19 mouse cellular contexts compared by ENCODE assay signal in genomic region chr3:30019411-30019810, GRCm38 (mm10).
DNase-seq lines count a peak whose midpoint lies in the region; ATAC-seq and TF ChIP-seq lines count a peak whose summit lies in the region.
"Had no signal": no experiment of that assay in that cellular context is flagged by ENCODE, and none has a peak within 500 bp of the region (broad histone marks: within the 10 kb centered on the region; RNA-seq: fewer than 3 reads in every experiment).

No protein-coding gene starts in this region.

- H3K4me3 ChIP-seq in kidney, embryonic 15.5 days (replicated peaks), result no peak overlapping the region
- H3K4me3 ChIP-seq in brown adipose tissue, adult 24 weeks (ENCODE audit: insufficient read depth, low read depth, low read length), result 0 out of 2 replicates have a peak overlapping the region, but pooled peaks have one; percentile 18
- H3K4me3 ChIP-seq in intestine, postnatal 0 days (ENCODE audit: low read depth, low read length), result no peak overlapping the region
- H3K4me3 ChIP-seq in forebrain, embryonic 11.5 days (ENCODE audit: low read depth, low read length), result no peak overlapping the region
- H3K4me3 ChIP-seq: forebrain, embryonic 10.5 days; hindbrain, embryonic 15.5 days; midbrain, embryonic 15.5 days had no signal

- H3K9ac ChIP-seq in kidney, embryonic 15.5 days, result no peak overlapping the region
- H3K9ac ChIP-seq in intestine, postnatal 0 days (ENCODE audit: low read depth, low read length), result no peak overlapping the region
- H3K9ac ChIP-seq in forebrain, embryonic 11.5 days (ENCODE audit: low read length), result no peak overlapping the region
- H3K9ac ChIP-seq: hindbrain, embryonic 15.5 days; midbrain, embryonic 15.5 days had no signal

- 72% methylated on average over 8 of the region's 8 CpGs for WGBS in kidney, embryonic 15.5 days
- 53% methylated on average over 8 of the region's 8 CpGs for WGBS in intestine, postnatal 0 days
- 80% methylated on average over 8 of the region's 8 CpGs for WGBS in forebrain, embryonic 11.5 days

- TF ChIP-seq CTCF in intestine, postnatal 0 days (IDR thresholded peaks at IDR 0.05; ENCODE audit: low read depth), result no peak

- no peak for ATAC-seq in kidney, embryonic 15.5 days (replicated peaks; ENCODE audit: low FRiP score)
- peak; percentile 64 for ATAC-seq in intestine, postnatal 0 days
- no peak for ATAC-seq in forebrain, embryonic 11.5 days (replicated peaks; ENCODE audit: low FRiP score)
- ATAC-seq: midbrain, embryonic 15.5 days had no signal

- DNase-seq in kidney, postnatal 14 days, result no peak
- peak; percentile 74 for DNase-seq in lung, postnatal 25 days (ENCODE audit: low spot score)
- no peak for DNase-seq in left cerebral cortex, postnatal 25 days (ENCODE audit: low spot score in 2 of 2)
- no peak for DNase-seq in MN1 (ENCODE audit: low spot score)
- DNase-seq in forebrain, embryonic 11.5 days (ENCODE audit: low spot score), result no peak
- DNase-seq: adrenal gland, postnatal 25 days; B cell, adult 2 months; cerebellum, adult 8-10 months; gastrocnemius, postnatal 10 days; heart, postnatal 14 days; kidney, adult 18-20 months had no signal

- H3K4me2 ChIP-seq in kidney, embryonic 15.5 days, result 0 out of 2 replicates have a peak overlapping the region, but pooled peaks have one; percentile 14
- no peak overlapping the region for H3K4me2 ChIP-seq in intestine, postnatal 0 days (replicated peaks; ENCODE audit: low read depth)
- no peak overlapping the region for H3K4me2 ChIP-seq in forebrain, embryonic 11.5 days (ENCODE audit: low read depth, low read length, severe bottlenecking)
- H3K4me2 ChIP-seq: heart, embryonic 11.5 days; hindbrain, embryonic 15.5 days; liver, embryonic 11.5 days; midbrain, embryonic 15.5 days had no signal

- peaks cover 42% of the 10 kb centered on the region for H3K4me1 ChIP-seq in kidney, embryonic 15.5 days
- H3K4me1 ChIP-seq in brown adipose tissue, adult 24 weeks (ENCODE audit: control insufficient read depth, insufficient read depth, insufficient read length, low read length), result no peaks in the 10 kb centered on the region
- H3K4me1 ChIP-seq in intestine, postnatal 0 days (replicated peaks; ENCODE audit: control insufficient read depth, insufficient read depth, low read length), result no peaks in the 10 kb centered on the region
- no peaks in the 10 kb centered on the region; the same call in 1 of the 2 replicates for H3K4me1 ChIP-seq in forebrain, embryonic 11.5 days (replicated peaks; ENCODE audit: control insufficient read depth, insufficient read depth, low read length)
- H3K4me1 ChIP-seq: midbrain, embryonic 15.5 days had no signal

- H3K27ac ChIP-seq in kidney, embryonic 15.5 days, result peak overlapping the region; percentile 38
- H3K27ac ChIP-seq in brown adipose tissue, adult 24 weeks (replicated peaks; ENCODE audit: low read depth, low read length), result peak overlapping the region; percentile 42
- no peak overlapping the region for H3K27ac ChIP-seq in intestine, postnatal 0 days (ENCODE audit: low read depth, low read length)
- no peak overlapping the region for H3K27ac ChIP-seq in forebrain, embryonic 11.5 days (ENCODE audit: low read depth, low read length)
- H3K27ac ChIP-seq: forebrain, embryonic 10.5 days; hindbrain, embryonic 15.5 days; midbrain, embryonic 15.5 days had no signal

- H3K9me3 ChIP-seq in kidney, embryonic 15.5 days (replicated peaks), result no peaks in the 10 kb centered on the region
- H3K9me3 ChIP-seq in intestine, postnatal 0 days (ENCODE audit: control insufficient read depth), result no peaks in the 10 kb centered on the region
- no peaks in the 10 kb centered on the region for H3K9me3 ChIP-seq in forebrain, embryonic 11.5 days (ENCODE audit: control insufficient read depth, low read length)
- H3K9me3 ChIP-seq: forebrain, embryonic 10.5 days; hindbrain, embryonic 15.5 days; midbrain, embryonic 15.5 days had no signal

- intact Hi-C loops in left cerebral cortex, postnatal 25 days (cut with DNase I), result loop anchor here (10.0 kb wide), 1 partner anchor 495 kb away; no protein-coding TSS in a partner anchor

- H3K36me3 ChIP-seq in kidney, embryonic 15.5 days, result no peaks in the 10 kb centered on the region
- no peaks in the 10 kb centered on the region for H3K36me3 ChIP-seq in intestine, postnatal 0 days (ENCODE audit: control insufficient read depth, insufficient read depth)
- H3K36me3 ChIP-seq in forebrain, embryonic 11.5 days (ENCODE audit: control insufficient read depth, insufficient read depth, low read length), result no peaks in the 10 kb centered on the region
- H3K36me3 ChIP-seq: forebrain, embryonic 10.5 days; hindbrain, embryonic 15.5 days; midbrain, embryonic 15.5 days had no signal

- H3K27me3 ChIP-seq in kidney, embryonic 15.5 days, result no peaks in the 10 kb centered on the region; the same call in 1 of the 2 replicates
- 0 out of 2 replicates have a peak, but pooled peaks cover 4% of the 10 kb centered on the region for H3K27me3 ChIP-seq in intestine, postnatal 0 days (replicated peaks; ENCODE audit: control insufficient read depth, insufficient read depth, low read length)
- no peaks in the 10 kb centered on the region for H3K27me3 ChIP-seq in forebrain, embryonic 11.5 days (ENCODE audit: control insufficient read depth, insufficient read depth, low read length)

Comparison
In these comparisons a context has a peak if more than half of its experiments do, and no peak if none do; other contexts are left out.
1. H3K27ac ChIP-seq: peak in kidney, embryonic 15.5 days (single experiment) and brown adipose tissue, adult 24 weeks (single experiment); none in intestine, postnatal 0 days (single experiment) and forebrain, embryonic 11.5 days (single experiment).